Mouse (Mus musculus) neural tube, postnatal 0 days (tissue): ENCODE measurements around the gene Olfr935. TPM values are rescaled to one million over a fixed set of nuclear protein-coding genes. Genes with fewer than 3 reads are reported as not detected.

Source experiments
- microRNA-seq: library from miRNA; unstranded; fragments of <30 nt; microRNA quantifications from one replicate; pipeline ENCODE4, GENCODE M21; 2016
- polyA plus RNA-seq: library from polyadenylated mRNA; unstranded; fragments of >200 nt; fragmentation: Nextera tagmentation; extraction: Ambion mirVana; gene quantifications from 2 replicates; pipeline ENCODE4 v1.2.1, GENCODE M21; 2015

Olfr935 gene
- not detected in 2 replicates for polyA plus RNA-seq

DNA sequence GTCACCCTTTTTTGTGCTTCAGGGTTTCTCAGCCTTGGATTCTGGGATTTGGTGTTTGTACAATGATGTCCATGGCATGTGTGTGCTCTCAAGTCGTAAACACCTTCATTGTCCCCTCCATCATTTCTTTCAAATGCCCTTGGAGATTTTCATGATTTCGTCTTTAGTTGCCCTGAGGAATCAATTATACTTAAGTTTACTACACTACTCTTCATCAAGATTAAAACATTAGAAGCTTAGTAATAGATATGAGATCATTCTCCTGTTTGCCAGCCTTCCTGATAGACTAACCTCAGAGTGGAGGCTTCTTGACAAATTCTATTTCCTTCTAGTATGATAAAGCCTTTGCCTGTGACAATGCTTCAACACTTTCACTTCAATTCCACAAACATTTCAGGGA is at the start of gene Olfr935:
Gene Olfr935 (minus strand): TSS at position 101 of the 400 bp plus-strand sequence.

DNA sequence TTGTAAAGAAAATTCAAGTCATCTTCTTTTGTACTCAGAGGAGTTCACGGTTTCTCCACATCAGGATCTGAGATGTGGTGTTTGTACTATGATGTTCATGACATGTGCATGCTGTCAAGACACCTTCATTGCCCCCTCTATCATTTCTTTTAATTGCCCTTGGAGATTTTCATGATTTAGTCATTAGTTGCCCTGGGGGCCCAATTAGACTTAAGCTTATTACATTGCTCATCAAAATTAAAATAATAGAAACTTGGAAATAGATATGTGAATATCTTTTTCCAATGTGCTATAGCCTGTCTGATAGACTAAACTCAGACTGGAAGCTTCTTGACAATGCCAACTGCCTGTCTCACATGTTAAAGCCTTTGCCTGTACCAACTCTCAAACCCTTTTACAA is 23.8 kb upstream of the Olfr935 start, which contains the start of gene Olfr146:
Gene Olfr146 (minus strand): TSS at position 101 of the 400 bp plus-strand sequence.

DNA sequence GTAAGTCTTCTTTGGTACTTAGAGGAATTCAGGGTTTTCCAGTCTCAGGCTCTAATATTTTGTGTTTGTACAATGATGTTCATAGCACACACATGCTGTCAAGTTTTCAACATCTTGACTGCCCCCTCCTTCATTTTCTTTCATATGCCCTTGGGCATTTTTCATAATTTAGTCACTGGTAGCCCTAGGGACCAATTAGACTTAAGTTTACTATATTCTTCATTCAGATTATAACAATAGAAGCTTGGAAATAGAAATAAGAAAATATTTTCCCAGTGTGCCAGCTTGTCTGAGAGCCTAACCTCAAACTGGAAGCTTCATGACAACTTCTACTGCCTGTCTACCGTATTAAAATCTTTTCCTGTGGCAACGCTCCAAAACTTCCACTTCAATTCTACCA is 11.3 kb downstream of the Olfr935 start, which contains the start of gene Olfr934:
Gene Olfr934 (minus strand): TSS at position 101 of the 400 bp plus-strand sequence.

DNA sequence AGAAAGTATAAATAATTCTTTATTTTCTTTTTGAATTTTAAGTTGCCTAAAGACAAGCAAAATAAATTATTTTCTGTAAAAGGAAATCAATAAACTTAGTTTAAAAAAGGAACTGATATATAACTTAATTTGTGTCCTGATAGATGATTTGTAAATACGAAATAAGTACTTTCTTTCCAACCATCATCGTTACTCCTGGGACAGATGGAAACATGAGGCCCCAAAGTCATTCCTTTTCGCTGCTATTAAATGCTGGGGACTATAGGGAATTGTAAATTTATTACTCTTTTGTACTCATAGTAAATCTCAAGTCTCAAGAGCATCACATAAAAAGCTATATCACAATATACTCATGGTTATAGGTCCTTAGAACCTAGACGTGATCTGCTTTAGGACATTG is 27.5 kb downstream of the Olfr935 start, which contains the start of gene Olfr933:
Gene Olfr933 (plus strand): TSS at position 301 of the 400 bp plus-strand sequence.

Small RNA genes within 50 kb of the gene (microRNA-seq; reads per million reads assigned to microRNA genes)
- gene Gm25529, result not detected

Other genes with a start within 250 kb of the Olfr935 start
- gene Olfr920, start 247.4 kb downstream of the Olfr935 start, polyA plus RNA-seq, result 0.05 TPM in 1 of 2 replicates, not detected in the other
- not detected in 2 replicates for gene Olfr921, start 226.6 kb downstream of the Olfr935 start, polyA plus RNA-seq
- not detected in 2 replicates for gene Olfr922, start 185.1 kb downstream of the Olfr935 start, polyA plus RNA-seq
- not detected in 2 replicates for gene Olfr923, start 173.1 kb downstream of the Olfr935 start, polyA plus RNA-seq
- not detected in 2 replicates for gene Olfr924, start 155.2 kb downstream of the Olfr935 start, polyA plus RNA-seq
- not detected in 2 replicates for gene Olfr26, start 144.6 kb downstream of the Olfr935 start, polyA plus RNA-seq
- gene Olfr926, start 122.6 kb downstream of the Olfr935 start, polyA plus RNA-seq, result not detected in 2 replicates
- gene Olfr930, start 69.9 kb downstream of the Olfr935 start, polyA plus RNA-seq, result not detected in 2 replicates
- gene Olfr933, start 27.4 kb downstream of the Olfr935 start, polyA plus RNA-seq, result not detected in 2 replicates
- gene Olfr934, start 11.4 kb downstream of the Olfr935 start, polyA plus RNA-seq, result not detected in 2 replicates
- gene Olfr146, start 23.7 kb upstream of the Olfr935 start, polyA plus RNA-seq, result not detected in 2 replicates
- not detected in 2 replicates for gene Olfr937, start 65.3 kb upstream of the Olfr935 start, polyA plus RNA-seq
- gene Olfr938, start 79.2 kb upstream of the Olfr935 start, polyA plus RNA-seq, result not detected in 2 replicates
- not detected in 2 replicates for gene Olfr27, start 128.4 kb upstream of the Olfr935 start, polyA plus RNA-seq
- gene Olfr943, start 166.6 kb upstream of the Olfr935 start, polyA plus RNA-seq, result not detected in 2 replicates
- not detected in 2 replicates for gene Olfr944, start 202.2 kb upstream of the Olfr935 start, polyA plus RNA-seq